Mouse (Mus musculus) olfactory bulb, adult 2 months (tissue): ENCODE measurements around the gene Sh3pxd2a.

Experiments
- CTCF ChIP-seq: fragments of 200-500 bp; IDR thresholded peaks from 2 replicates; pipeline ENCODE4 v1.5.1; 2012; ENCODE audit warnings: low read depth, mild to moderate bottlenecking, low read length, moderate library complexity; ENCODE audit not compliant: insufficient read depth
- POLR2A ChIP-seq: fragments of 200-500 bp; IDR thresholded peaks from 2 replicates; pipeline ENCODE4 v1.6.1; 2012; ENCODE audit warnings: mild to moderate bottlenecking, low read depth, low read length, moderate library complexity; ENCODE audit not compliant: insufficient read depth

GRCm38 (mm10) chr19:47282050-47282454, 182.1 kb downstream of the Sh3pxd2a start:
- TF ChIP-seq CTCF (no peak), POLR2A (no peak)
